Mouse (Mus musculus) embryonic fibroblast, embryonic 13.5 days (primary cell): Measurements from ENCODE around the gene Shisa7.

Experiments
- CTCF ChIP-seq: IDR thresholded peaks from 2 replicates; pipeline ENCODE4 v1.5.1; 2011; ENCODE audit warnings: mild to moderate bottlenecking, control low read depth, low read length, moderate library complexity, borderline replicate concordance; ENCODE audit not compliant: insufficient read depth
- POLR2A ChIP-seq: IDR thresholded peaks from 2 replicates; pipeline ENCODE4 v1.6.1; 2011; ENCODE audit warnings: low read depth, mild to moderate bottlenecking, control low read depth, low read length, moderate library complexity

DNA sequence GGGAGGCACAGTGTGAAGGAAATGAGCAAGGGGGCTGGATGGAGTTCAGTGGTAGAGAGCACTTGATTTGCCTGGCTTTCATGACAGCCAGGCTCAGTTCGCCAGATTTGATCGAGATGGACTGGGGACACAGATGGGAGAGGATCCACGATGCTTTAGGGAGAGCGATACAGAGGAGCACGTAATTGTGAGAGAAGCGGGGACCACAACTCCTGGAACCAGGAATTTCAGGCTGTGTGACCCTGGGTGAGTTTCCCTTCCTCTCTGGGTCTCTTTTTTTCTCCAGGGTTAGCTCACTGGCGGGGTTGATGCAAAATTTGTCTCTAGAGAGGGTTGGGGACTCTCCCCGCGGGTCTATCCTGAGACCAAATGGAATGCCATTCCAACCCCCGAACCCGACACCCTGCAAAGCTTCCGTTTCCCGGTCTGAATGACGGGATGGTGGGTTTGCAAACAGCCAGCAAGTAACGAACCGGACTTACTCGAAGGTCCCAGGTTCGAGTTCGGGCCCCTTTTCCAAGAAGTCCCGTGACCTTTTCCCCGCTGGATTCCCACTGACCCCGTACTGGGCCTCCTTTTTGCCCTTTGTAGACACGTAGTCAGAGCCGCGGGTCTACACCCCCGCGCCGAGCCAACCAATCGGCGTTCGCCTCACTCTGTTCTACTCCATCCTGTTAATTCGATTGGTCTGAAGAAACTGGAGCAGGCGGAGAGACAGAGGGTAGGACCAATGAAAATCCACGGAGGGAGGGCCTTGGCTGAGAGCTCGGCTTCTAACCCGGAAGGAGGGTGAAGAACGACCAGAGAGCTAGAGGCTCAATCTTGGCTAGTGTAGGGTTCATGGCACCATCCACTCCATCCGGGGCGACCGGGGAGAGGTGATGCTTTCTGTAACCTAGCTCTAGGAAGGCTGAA, 21.3 kb upstream of the Shisa7 start:
- peak; percentile 85 for TF ChIP-seq POLR2A
- TF ChIP-seq CTCF: no peak
